Mouse (Mus musculus) heart, postnatal 10 days (tissue): ENCODE data around the gene Lingo1. TPM values are rescaled to one million over a fixed set of nuclear protein-coding genes. Genes with fewer than 3 reads are reported as not detected.

Experiments used
- DNase-seq, 2 experiments: peaks; one replicate each; pipeline ENCODE4 v3.0.0; 2021
- intact Hi-C: fragments of 180-260 bp; cut with DNase I; formaldehyde crosslinking; loops from one replicate; pipeline ENCODE4 v1.15.1; 2025
- total RNA-seq, 2 experiments: library from RNA; stranded (reverse); gene quantifications; 2 replicates each; pipeline ENCODE4 v1.2.3; 2021

Lingo1 gene
- 1 to 10 TPM; 2.1 to 2.3 TPM for total RNA-seq

GRCm38 (mm10) chr9:56795721-56796655 is at the start of gene Lingo1:
TSS of gene Lingo1 (minus strand) at chr9:56796468.
- intact Hi-C loops = loop anchor here (5.0 kb wide), 1 partner anchor 64 kb away; no protein-coding TSS in a partner anchor
- peak in 1 of 2 experiments; percentile 13 for DNase-seq

DNA sequence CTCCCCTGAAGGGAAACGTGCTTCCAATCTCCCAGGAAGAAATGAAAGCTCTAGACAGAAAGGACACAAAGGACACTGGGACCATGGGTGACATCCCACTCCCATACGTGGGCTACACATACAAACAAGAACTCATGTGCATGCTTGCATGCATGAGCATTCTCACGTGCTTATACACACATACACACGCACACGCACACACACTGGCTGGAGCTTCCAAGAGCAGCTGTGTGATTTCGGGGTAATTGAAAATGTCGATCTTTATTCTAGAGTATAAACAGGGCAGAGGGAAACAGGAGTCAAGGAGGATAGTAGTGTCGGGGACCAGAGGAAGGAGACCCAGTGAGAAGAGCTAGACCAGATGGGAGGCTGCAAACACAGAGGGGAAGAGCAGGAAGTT is 48.4 kb upstream of the Lingo1 start:
- intact Hi-C loops = no loop called here
- DNase-seq = peak in 1 of 2 experiments; percentile 18

GRCm38 (mm10) chr9:56843679-56844188 is 47.5 kb upstream of the Lingo1 start:
- DNase-seq = peak; percentile 85 to 88
- intact Hi-C loops = loop anchor here (1.0 kb wide), 1 partner anchor 46 kb away; no protein-coding TSS in a partner anchor

DNA sequence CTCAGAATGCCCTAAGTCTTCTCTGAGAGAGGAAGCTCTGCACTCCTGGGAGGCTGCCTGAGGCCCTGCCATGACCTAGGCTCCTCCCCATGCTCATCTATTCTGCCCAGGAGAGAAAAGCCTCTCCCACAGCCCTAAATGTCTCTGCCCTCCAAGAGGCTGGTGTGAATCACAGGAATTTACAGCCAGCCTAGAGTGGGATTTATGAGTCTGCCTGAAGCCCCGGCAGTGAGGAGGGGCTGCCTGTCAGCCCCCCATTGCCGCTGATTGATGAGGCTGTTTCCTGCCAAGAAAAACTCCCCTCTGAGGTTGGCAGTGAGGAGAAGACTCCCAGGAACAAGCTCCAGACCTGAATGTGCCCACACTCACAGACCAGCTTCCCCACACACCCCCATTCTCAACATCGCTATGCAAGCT is 46.0 kb upstream of the Lingo1 start:
- DNase-seq = no peak
- intact Hi-C loops = no loop called here

GRCm38 (mm10) chr9:56841864-56842263 is 45.6 kb upstream of the Lingo1 start:
- intact Hi-C loops = no loop called here
- no peak for DNase-seq

GRCm38 (mm10) chr9:56840721-56841120 is 44.5 kb upstream of the Lingo1 start:
- intact Hi-C loops = no loop called here

DNA sequence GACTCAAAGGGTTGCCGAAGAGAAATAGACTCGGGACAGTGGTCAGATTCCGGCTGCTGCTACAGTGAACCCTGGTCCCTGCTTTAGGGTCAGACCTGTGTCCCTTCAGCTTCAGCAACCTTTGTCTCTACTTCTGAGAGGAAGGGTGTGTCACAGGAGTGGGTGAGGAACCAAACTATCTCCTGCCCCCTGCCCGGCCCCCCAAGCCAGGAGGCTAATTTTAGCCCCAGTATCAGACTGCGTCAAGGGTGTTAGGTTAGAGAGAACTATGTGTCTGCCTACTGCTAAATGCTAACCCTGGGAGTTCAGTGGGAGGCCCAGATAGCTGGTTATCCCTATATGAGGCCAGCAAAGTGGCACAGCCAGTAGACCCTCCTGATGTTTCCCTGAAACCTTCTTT is 38.9 kb upstream of the Lingo1 start:
- intact Hi-C loops = no loop called here
- peak in 1 of 2 experiments; percentile 51 for DNase-seq

More at GRCm38 (mm10) chr9:56840721-56841120, 44.5 kb upstream of the Lingo1 start:
- no peak for DNase-seq

DNA sequence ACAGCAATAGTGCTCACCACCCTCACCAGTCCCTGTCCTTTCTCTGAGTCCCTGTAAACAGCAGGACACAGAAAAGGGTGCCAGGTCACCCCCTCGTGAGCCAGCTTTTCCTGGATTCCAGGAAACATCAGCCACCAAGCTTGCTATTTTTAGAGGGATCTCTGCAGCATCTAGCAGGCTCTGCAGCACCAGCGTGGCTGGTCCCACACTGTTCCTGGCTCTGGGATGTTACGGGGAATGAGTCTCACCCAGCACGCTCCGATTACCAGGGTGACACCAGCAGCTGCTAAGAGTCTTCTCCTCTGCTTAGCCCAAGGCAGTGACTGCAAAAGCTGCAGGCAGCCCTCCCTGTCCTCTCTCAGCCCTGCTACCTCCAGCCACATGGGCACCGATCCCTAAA is 36.6 kb upstream of the Lingo1 start:
- DNase-seq = peak; percentile 30 to 45
- intact Hi-C loops = no loop called here

GRCm38 (mm10) chr9:56831904-56832303 is 35.6 kb upstream of the Lingo1 start:
- intact Hi-C loops = no loop called here
- no peak for DNase-seq

GRCm38 (mm10) chr9:56830162-56830561 is 33.9 kb upstream of the Lingo1 start:
- peak in 1 of 2 experiments; percentile 21 for DNase-seq
- intact Hi-C loops = no loop called here

DNA sequence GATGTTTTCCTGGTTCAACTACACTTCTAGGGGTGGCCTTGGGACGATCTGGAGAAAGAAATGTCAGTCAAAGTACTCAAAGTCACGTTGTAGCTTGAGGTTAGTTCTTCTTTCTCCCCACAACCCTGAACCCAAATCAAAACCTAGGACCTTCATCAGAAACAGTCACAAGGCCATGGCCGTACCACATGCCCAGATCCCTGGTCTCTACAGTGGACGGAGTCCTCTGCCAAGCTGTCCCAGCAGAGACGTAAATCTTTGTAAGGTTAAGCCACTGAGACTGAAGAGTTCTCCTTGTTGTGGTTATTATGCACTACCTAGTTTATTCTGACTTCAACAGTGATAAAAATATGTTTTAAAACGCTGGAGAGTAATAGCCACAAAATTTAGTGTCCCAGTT is 32.6 kb upstream of the Lingo1 start:
- intact Hi-C loops = loop anchor here (10.0 kb wide), 1 partner anchor 194 kb away; no protein-coding TSS in a partner anchor

GRCm38 (mm10) chr9:56828146-56828545 is 31.9 kb upstream of the Lingo1 start:
- intact Hi-C loops = loop anchor here (10.0 kb wide), 1 partner anchor 193 kb away; no protein-coding TSS in a partner anchor
- DNase-seq = no peak

More for the DNA sequence above, 32.6 kb upstream of the Lingo1 start:
- DNase-seq = no peak

DNA sequence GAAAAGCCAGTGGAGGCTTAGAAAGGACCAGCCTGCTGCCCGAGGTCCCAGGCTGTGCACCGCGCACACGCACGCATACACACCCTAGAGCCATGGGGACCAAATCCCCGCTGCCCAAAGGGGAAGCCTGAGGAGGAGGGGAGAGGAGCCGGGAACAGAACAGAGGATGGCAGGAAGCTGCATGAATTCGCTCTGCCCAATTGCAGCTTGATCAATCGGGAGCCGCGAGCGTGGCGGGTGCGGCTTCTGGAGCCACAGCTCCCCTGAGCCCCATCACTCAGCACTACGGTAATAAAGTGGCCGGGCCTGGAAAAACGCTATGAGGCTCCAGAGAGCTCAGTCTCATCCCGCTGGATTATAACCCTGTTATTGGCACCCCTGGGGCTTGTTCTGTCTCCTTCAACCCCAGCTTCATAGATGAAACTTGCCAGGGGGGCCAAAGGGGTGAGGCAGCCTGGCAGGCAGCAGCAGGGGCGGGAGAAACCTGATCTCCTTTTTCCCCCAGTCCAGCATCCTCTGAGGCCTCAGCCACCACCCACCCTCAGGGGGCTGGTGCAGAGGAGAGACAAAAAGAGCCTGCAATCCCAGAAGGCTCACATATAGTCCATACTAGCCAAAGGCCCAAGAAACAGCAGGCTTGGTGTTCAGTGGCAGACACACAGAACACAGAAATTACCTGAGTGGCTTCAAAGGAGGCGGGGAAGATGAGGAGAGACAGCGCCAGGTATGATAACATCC is 29.4 kb upstream of the Lingo1 start:
- intact Hi-C loops = loop anchor here (10.0 kb wide), 1 partner anchor 191 kb away; no protein-coding TSS in a partner anchor
- DNase-seq = no peak

GRCm38 (mm10) chr9:56824900-56825299 is 28.6 kb upstream of the Lingo1 start:
- intact Hi-C loops = loop anchor here (10.0 kb wide), 1 partner anchor 190 kb away; no protein-coding TSS in a partner anchor

DNA sequence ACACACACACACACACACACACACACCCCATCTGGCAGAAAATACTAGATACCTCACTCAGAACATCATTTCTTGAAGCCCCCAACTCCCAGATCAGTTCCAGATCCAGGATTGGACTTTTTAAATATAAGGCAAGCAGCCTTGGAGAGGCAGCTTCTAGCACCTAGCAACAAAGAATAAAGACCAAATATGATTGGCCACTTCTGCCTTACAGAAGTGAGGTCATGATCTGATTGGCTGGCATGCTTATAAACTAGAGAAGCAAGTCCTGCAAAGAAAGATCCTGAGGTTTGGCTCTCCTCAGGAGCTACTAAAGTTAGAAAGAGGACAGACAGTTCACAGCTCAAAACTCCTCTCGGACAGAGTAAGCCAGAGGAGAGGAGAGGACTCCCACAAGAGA is 14.6 kb upstream of the Lingo1 start:
- intact Hi-C loops = no loop called here
- DNase-seq = no peak

More at GRCm38 (mm10) chr9:56824900-56825299, 28.6 kb upstream of the Lingo1 start:
- peak in 1 of 2 experiments; percentile 59 for DNase-seq

DNA sequence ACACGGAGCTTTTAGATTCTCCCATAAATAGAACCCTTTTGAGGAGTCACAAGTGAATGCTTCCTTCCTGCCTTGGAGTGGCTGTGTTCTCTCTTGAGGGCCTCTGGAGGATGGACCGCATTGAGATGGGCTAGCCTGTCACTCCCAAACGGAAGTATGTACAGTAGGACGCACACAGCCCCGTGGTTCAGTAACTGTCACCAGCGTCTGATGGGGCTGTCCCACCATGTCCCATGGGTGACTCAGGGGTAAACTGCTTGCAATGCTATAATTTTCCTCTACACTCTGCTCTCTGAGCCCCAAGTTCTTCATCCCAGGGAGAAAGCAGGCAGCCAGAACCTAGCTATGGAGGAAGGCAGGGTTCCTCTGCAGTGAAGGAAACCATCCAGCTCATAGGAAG is 11.7 kb upstream of the Lingo1 start:
- DNase-seq = no peak
- intact Hi-C loops = loop anchor here (10.0 kb wide), 1 partner anchor 613 kb away; no protein-coding TSS in a partner anchor

DNA sequence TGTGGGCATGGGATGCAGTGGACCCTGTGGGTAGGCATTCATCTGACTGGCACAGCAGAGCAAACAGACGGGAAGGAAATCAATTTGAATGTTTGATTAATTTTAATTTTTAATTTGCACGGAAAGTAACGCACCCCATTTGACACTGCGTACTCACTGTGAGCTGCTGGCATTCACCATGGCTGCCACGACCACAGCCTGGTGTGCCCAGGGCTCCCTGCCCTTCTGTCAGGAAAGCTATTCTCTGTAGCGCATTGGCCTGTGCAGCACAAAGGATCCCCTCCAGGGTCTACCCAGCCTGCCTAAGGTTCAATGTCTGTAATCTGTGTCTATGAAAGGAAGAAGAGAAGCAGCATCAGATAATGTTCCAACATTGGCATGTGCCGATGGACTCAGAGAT is 6.9 kb upstream of the Lingo1 start:
- intact Hi-C loops = loop anchor here (10.0 kb wide), 1 partner anchor 608 kb away; no protein-coding TSS in a partner anchor
- no peak for DNase-seq

DNA sequence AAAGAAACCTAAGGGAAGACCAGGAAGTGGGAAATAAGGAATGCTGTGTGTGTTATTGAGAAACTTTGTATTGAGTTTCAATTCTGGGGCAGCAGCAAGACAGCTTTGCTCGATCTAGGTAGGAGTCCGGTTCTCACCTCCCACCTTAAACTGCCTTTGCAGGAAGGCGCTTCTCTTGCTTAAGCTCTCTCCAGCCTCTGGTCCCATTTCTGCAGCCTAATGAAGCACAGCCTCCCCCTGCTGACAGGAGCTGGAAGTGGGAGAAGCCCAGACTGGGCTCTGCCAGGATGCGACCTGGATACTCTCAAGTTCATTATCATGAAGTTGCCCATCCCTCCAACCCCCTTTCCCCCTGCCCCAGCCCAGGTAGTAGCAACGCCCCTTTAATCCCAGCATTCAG is 1.6 kb upstream of the Lingo1 start:
- DNase-seq = peak; percentile 73 to 78
- intact Hi-C loops = loop anchor here (1.0 to 5.0 kb wide), 2 partner anchors 66 to 162 kb away; no protein-coding TSS in a partner anchor

DNA sequence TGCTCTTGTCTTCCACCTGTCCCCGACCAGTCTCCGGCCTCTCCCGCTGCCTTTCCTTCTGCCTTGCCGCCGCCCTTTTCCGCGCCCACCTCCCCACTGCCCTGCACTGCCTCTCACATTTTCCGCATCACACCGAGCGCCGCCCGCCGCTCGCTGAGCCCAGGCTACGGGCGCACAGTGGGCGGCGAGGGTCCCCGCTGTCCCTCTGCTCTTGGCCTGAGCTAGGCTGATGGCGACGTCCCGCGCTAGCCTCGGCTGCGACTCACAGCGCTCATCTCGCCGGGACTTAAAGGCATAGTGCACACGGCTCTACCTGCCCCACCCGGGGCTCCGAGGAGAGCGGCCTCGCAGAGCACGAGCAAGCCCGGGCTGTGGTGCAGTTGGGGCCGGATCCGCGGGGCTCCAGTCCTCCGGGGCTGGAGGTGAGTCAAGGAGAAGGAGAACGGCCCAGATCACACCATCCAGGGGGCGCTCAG is 426 bp upstream of the Lingo1 start:
- intact Hi-C loops = loop anchor here (5.0 kb wide), 1 partner anchor 64 kb away; no protein-coding TSS in a partner anchor
- DNase-seq = no peak

DNA sequence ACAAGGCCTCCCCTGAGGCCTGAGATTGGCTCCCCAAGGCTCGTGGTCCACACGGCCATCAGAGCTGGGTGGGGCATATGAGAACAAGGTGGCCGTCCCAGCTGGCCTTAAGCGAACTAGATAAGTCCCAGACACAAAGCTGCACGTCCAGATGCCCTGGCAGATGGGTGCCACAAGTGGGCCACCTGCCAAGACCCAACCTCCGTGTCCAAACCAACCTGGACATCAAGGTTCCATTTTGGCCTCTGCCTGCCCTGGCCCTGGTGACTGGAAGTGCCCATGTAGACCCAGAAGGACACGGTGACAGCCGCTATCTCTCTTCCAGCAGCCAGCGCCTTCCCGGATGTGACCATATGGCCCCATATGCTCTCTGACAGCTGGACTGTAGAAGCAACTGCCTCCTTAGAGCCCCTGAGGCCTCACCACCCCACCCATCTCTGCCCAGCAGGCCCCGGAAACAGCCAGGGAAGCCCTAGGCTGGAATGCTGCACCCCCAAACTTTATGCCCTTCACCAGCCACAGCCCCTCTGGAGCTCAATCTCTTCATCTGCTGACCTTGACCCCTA is 4.5 kb downstream of the Lingo1 start:
- intact Hi-C loops = no loop called here
- no peak for DNase-seq
